Mouse (Mus musculus) granulocyte monocyte progenitor cell, adult 5-6 weeks (primary cell): ENCODE measurements around the gene Foxp1. TPM values are rescaled to one million over a fixed set of nuclear protein-coding genes. Genes with fewer than 3 reads are reported as not detected.

ENCODE experiments used
- total RNA-seq, 2 experiments: library from RNA; stranded (forward) in 1 of 2; stranded (reverse) in 1 of 2; fragments of 200-712, 200-1000 nt in 1 of 2; fragments of >200 nt in 1 of 2; fragmentation: Nextera tagmentation in 1 of 2; gene quantifications; 2 replicates each; pipeline ENCODE4 v1.2.3; 2014 to 2017

The Foxp1 gene
- total RNA-seq, 2 experiments from 2014 or later: 68.5 to 128 TPM

Other genes with a start within 250 kb of the Foxp1 start
- gene Eif4e3, start 144.1 kb upstream of the Foxp1 start, total RNA-seq (2014; fragmentation: Nextera tagmentation): 23.2 and 33.9 TPM in 2 replicates
- gene Eif4e3, start 144.1 kb upstream of the Foxp1 start, total RNA-seq (2017): 24.1 and 26.8 TPM in 2 replicates
- 28.1 and 28.6 TPM in 2 replicates for gene Gm20696, start 144.1 kb upstream of the Foxp1 start, total RNA-seq (2014; fragmentation: Nextera tagmentation)
- 5.2 and 7.3 TPM in 2 replicates for gene Gm20696, start 144.1 kb upstream of the Foxp1 start, total RNA-seq (2017)
- gene Gpr27, start 170.0 kb upstream of the Foxp1 start, total RNA-seq (2014; fragmentation: Nextera tagmentation): not detected in 2 replicates
- 0.09 TPM in 1 of 2 replicates, not detected in the other for gene Gpr27, start 170.0 kb upstream of the Foxp1 start, total RNA-seq (2017)
- not detected in 2 replicates for gene Prok2, start 203.7 kb upstream of the Foxp1 start, total RNA-seq (2014; fragmentation: Nextera tagmentation)
- gene Prok2, start 203.7 kb upstream of the Foxp1 start, total RNA-seq (2017): not detected in 2 replicates